Mouse (Mus musculus): ENCODE results near the gene Birc5.
"Not testable (repeated sequence)": the region's sequence is repeated elsewhere in the genome, so short reads cannot be mapped to it uniquely, and the experiment has no call there.

Gene Birc5

DNA sequence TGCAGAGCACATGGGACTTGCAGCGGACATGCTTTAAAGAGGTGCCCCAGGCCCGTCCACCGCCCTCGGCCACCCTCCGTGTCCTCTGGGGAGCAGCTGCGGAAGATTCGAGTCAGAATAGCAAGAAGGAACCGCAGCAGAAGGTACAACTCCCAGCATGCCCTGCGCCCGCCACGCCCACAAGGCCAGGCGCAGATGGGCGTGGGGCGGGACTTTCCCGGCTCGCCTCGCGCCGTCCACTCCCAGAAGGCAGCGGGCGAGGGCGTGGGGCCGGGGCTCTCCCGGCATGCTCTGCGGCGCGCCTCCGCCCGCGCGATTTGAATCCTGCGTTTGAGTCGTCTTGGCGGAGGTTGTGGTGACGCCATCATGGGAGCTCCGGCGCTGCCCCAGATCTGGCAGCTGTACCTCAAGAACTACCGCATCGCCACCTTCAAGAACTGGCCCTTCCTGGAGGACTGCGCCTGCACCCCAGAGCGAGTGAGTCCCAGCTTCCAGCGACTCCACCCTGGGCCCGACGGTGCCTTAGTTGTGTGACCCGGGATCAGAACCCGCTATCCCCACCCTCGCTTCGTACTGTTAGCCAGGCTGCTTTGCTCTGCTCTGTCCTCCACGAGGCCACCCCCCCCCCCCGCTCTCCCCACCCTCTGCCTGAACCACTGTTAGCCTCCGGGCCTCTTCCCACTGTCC, at the start of gene Birc5:
TSS of gene Birc5 (plus strand) at position 267 of the 687 bp plus-strand sequence.
- in situ Hi-C loops (cut with MboI; ENCODE audit: unreplicated experiment in 2 of 2): loop anchor here in 1 of 2 experiments (25.0 kb wide), 2 partner anchors 762 to 987 kb away; partner anchors contain the start of genes Mfsd11 and Srsf2

- in situ Hi-C loops (cut with MboI; ENCODE audit: unreplicated experiment in 2 of 2): no loop called here
Measured at GRCm38 (mm10) chr11:117800038-117800437, 49.0 kb upstream of the Birc5 start.

- in situ Hi-C loops (cut with MboI; ENCODE audit: unreplicated experiment in 2 of 2): no loop called here
Measured at GRCm38 (mm10) chr11:117801650-117802049, 47.4 kb upstream of the Birc5 start.

- in situ Hi-C loops (cut with MboI; ENCODE audit: unreplicated experiment in 2 of 2): no loop called here
Measured at GRCm38 (mm10) chr11:117803166-117803688, 45.8 kb upstream of the Birc5 start.

DNA sequence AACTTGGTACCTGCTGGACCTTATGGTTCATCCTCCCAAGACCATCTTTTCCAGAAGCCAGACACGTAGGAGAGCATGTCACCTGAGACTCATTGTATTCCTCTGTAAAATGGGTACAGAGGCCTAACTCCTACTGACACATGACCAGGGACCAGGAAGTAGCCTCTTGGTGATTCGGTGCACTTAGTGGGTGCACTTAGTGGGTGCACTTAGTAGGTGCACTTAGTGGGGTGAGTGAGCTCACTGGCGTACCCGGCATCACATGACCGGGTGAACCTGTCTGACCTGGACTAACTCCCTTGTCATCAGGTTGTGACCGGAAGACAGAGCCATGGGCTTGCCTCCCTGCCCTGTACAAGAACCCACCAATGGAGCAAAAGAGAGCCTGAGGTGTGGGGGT, 42.3 kb upstream of the Birc5 start:
- in situ Hi-C loops (cut with MboI; ENCODE audit: unreplicated experiment in 2 of 2): no loop called here

DNA sequence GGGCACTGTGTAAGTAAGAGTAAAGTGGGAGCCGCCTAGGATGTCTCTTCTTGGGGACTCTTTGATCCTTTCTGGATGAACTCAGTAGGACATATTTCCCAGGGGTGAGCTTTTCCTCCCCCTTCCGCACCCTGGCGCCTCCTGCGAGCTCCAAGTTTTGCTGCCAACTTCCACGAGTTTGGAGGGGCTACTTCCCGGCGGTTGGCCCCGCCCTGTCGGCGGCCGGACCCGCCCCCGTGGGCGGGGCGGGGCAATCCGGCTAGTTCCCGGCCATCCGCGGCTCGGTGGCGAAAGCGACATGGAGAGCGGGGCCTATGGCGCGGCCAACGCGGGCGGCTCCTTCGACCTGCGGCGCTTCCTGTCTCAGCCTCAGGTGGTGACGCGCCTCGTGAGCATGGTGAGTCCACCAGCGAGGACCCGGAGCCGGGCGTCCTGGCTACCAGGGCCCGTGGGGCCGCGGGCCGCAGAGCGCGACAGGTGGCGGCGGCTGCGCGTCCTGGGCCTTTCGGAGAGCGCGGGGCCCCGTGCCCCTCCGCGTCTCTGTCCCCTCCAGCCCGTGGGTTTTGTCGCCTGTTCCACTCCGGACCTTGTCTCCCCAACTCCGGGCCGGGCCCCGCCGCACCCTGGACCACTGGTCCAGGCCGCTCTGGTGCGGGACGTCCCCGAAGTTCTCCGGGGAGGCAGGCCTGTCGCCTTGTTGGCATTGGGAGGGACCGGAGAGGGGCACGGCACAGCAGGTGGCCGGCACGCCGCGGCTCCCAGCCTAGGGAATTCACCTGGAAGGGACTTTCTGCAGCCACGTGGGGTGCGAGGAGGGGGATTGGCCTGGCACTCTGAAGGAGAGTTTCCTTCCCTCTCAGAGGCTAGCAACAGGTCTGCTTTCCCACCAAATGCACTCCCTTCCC, 39.4 kb upstream of the Birc5 start, which contains the start of the genes Gm20708 and Syngr2:
TSS of gene Gm20708 (plus strand) at position 262 of the 905 bp plus-strand sequence.
TSS of gene Syngr2 (plus strand) at position 262 of the 905 bp plus-strand sequence.
- in situ Hi-C loops (cut with MboI; ENCODE audit: unreplicated experiment in 2 of 2): no loop called here

DNA sequence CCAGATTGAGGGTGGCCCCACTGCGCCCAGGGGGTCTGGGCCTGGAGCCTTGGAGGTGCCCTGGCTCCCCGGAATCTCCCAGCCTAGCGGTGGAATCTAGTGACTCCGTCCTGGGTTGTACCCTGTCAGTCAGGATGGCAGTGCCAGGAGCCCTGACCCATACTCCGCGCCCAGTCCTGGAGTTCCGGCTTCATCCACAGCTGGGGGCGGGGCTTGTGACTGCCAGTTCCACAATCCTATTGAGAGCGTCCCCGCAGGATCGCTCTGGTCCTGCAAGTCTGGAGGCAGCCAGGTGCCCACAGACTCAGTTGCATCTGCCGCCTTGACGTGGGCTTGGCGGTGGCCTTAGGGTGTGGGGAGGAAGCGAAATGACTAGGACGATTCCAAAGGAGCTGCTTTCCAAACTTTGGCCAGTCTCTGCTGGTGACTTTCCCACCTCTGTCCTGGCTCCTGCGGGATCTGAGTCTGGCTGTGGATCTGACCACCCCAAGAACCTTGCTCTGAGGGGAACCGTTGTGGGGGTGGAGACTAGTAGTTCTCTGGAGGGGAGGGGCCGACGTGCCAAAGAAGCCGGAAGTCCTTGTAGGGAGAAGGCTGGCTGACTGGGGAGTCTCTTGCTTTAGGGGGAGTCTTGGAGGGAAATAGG, 38.5 kb upstream of the Birc5 start:
- in situ Hi-C loops (cut with MboI; ENCODE audit: unreplicated experiment in 2 of 2): no loop called here

DNA sequence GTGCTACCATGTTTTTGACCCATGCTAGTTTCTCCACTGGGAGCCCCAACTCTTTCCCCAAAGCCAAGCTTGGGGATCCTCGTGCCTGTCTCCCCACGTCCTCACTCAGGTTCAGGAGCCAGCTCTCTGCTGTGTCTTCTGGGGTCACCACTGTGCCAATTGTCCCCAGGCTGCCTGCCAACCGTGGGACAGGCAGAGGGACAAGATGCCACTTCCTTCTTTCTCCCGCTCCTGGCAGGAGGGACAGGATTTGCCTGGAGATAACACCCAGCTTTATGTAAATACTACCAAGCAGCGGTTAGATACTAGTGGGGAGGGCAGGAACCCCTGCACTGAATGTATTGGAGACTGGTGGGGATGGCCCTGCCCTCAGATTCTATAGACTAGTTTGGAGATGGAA, 35.2 kb upstream of the Birc5 start:
- in situ Hi-C loops (cut with MboI; ENCODE audit: unreplicated experiment in 2 of 2): no loop called here

DNA sequence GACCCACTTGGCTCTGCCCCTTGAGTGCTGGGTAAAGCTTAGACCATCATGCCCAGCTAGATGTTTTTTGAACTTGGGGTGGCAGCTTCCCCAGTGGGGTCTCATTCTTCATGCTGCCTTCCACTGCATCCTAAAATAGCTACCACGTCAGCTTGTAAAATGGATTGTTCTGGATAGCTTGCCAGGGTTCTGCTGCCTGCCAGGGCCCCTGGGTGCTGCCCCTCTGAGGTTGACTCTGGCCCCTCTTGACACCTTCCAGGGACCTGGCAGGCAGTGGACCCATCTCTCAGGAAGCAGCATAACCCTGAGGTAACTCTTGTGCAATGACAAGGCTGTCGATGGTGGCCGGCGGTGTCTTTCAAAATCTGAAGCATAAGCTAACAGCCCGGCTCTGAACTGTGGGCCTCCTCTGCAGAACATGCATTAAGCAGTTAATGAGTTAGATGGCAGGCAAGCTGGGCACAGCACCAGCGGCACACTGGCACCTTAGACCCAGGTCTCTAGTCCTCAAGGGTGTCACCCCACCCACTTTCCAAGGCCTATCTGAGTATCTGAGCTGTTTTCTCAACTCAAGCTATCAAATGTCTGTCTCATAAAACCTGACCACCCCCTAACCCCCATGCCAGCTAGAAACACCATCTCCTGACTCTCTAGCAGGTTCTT, 34.2 kb upstream of the Birc5 start:
- in situ Hi-C loops (cut with MboI; ENCODE audit: unreplicated experiment in 2 of 2): no loop called here

DNA sequence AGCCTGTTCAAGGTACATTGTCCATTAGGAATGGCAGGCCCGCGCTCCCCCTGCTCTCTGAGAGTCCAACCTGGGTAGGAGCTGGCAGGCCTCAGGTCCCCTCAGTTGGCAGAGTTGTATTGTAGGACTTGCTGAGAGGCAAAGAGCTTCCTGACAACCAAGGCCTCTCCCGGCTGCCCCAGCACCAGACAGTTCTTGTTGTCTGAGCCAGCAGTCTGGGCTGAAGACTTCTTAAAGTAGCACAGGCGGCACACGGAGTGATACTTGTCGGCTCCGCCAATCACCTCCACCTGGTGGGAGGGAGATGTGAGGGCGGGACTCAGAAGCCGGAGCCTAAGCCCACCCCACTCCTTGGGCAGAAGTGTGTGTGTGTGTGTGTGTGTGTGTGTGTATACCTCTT, 33.2 kb upstream of the Birc5 start:
- in situ Hi-C loops (cut with MboI; ENCODE audit: unreplicated experiment in 2 of 2): not testable (repeated sequence)

- in situ Hi-C loops (cut with MboI; ENCODE audit: unreplicated experiment in 2 of 2): no loop called here
Measured at GRCm38 (mm10) chr11:117816389-117816996, 32.6 kb upstream of the Birc5 start.

- in situ Hi-C loops (cut with MboI; ENCODE audit: unreplicated experiment in 2 of 2): no loop called here
Measured at GRCm38 (mm10) chr11:117819095-117819494, 30.0 kb upstream of the Birc5 start.

DNA sequence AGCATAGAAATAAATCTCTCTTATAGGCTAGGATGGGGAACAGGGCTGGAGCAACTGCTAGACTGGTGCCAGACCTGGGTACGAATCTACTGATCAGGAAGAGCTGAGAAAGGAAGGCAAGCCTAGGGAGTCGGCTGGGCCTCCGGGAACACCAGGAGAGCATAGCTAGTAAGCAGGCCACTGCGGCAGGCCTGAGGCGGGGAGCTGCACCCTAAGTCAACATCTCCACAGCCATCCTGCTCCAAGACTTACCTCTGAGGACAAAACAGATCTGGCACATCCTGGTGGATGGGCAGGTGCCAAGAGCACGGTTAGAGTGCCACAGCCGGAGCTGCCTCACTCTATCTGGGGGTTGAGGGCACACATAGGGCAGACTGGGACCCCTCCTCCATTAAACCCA, 28.9 kb upstream of the Birc5 start:
- in situ Hi-C loops (cut with MboI; ENCODE audit: unreplicated experiment in 2 of 2): loop anchor here (5.0 kb wide), 5 partner anchors 33 to 438 kb away; no protein-coding TSS in a partner anchor

DNA sequence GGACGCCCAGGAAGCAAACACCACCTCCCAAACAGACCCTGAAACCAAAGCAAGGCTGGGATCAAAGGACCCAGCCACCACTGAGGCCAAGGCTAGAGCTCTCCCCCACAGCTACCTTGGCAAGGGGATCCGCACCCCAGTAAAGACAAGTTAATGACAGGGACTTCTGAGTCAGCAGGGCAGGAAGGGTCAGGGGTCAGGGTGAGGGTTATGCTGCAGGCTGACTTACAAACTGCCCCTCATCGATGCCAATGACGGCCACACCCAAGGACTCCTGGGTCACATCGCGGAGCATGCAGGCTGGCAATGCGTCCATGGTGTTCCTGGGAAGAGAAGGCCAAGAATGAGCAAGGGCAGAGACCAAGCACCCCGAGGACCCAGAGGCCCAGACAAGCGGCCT, 27.2 kb upstream of the Birc5 start:
- in situ Hi-C loops (cut with MboI; ENCODE audit: unreplicated experiment in 2 of 2): loop anchor here (5.0 kb wide), 5 partner anchors 35 to 440 kb away; no protein-coding TSS in a partner anchor

DNA sequence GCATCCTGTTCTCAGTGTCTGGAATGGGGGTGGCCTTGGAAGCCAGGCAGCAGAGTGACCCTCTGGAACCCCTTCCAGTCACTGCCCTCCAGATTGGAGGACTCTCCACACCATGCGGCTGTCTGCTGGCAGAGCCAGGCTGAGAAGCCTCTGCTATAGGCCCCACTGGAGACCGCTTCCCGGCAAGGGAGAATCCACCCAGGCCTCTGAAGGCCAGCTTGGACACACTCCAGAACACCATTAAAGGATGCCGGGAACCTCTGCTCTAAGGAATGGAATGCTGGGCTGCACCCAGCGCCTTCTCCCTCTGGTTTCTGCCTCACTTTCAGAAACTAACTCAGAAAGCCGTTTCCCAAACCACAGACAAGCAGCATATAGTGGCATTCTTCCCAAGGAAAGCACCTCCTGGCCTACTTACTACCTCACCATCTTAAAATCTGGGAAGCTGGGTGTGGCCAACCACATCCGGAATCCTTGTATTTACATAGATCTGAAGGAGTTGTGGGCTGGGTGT, 26.3 kb upstream of the Birc5 start:
- in situ Hi-C loops (cut with MboI; ENCODE audit: unreplicated experiment in 2 of 2): loop anchor here (5.0 kb wide), 5 partner anchors 35 to 440 kb away; no protein-coding TSS in a partner anchor

- in situ Hi-C loops (cut with MboI; ENCODE audit: unreplicated experiment in 2 of 2): loop anchor here (5.0 kb wide), 5 partner anchors 36 to 441 kb away; no protein-coding TSS in a partner anchor
Measured at GRCm38 (mm10) chr11:117823411-117823810, 25.6 kb upstream of the Birc5 start.

- in situ Hi-C loops (cut with MboI; ENCODE audit: unreplicated experiment in 2 of 2): loop anchor here (5.0 kb wide), 5 partner anchors 37 to 442 kb away; no protein-coding TSS in a partner anchor
Measured at GRCm38 (mm10) chr11:117824060-117824969, 24.7 kb upstream of the Birc5 start.

Data from v-Abl transformed pro-B cells (cell line).